Mouse (Mus musculus) embryonic facial prominence, embryonic 13.5 days (tissue): ENCODE measurements at regions not wholly inside any gene's neighbourhood (a gene's known extent, or its start where the extent isn't known, plus 50 kb on each side); places are given as distances from the start of the nearest gene placed in this dataset.

Source experiments
- ATAC-seq: fragments of 200-750 bp; cut with Nextera tagmentation; 2 replicates; pipeline ENCODE4 v1.8.0; 2017; ENCODE audit warnings: low read depth; ENCODE audit not compliant: insufficient number of reproducible peaks, insufficient read depth, low FRiP score, low TSS enrichment
- H3K27ac ChIP-seq: fragments of 300-500 bp; sonication (generic); 2 replicates; pipeline ENCODE4 v1.5.1; 2015; ENCODE audit warnings: moderate library complexity, mild to moderate bottlenecking, inconsistent platforms
- H3K27me3 ChIP-seq: fragments of 300-500 bp; sonication (generic); 2 replicates; pipeline ENCODE4 v1.6.1; 2015; ENCODE audit warnings: mild to moderate bottlenecking, inconsistent platforms
- H3K36me3 ChIP-seq: fragments of 300-500 bp; sonication (generic); 2 replicates; pipeline ENCODE4 v1.6.1; 2015; ENCODE audit warnings: mild to moderate bottlenecking, inconsistent platforms
- H3K4me1 ChIP-seq: fragments of 300-500 bp; sonication (generic); 2 replicates; pipeline ENCODE4 v1.6.1; 2015; ENCODE audit warnings: inconsistent platforms
- H3K4me2 ChIP-seq: fragments of 300-500 bp; sonication (generic); 2 replicates; pipeline ENCODE4 v1.6.1; 2015; ENCODE audit warnings: moderate library complexity, mild to moderate bottlenecking, inconsistent platforms
- H3K4me3 ChIP-seq: fragments of 300-500 bp; sonication (generic); 2 replicates; pipeline ENCODE4 v1.5.1; 2015; ENCODE audit warnings: mild to moderate bottlenecking, inconsistent platforms
- H3K9ac ChIP-seq: fragments of 300-500 bp; sonication (generic); 2 replicates; pipeline ENCODE4 v1.6.1; 2015; ENCODE audit warnings: mild to moderate bottlenecking, inconsistent platforms
- H3K9me3 ChIP-seq: fragments of 300-500 bp; sonication (generic); 2 replicates; pipeline ENCODE4 v1.6.1; 2016; ENCODE audit warnings: inconsistent platforms
- WGBS: fragments of 180-500 bp; shearing (Covaris S2); methylation state at CpG from one replicate; pipeline ENCODE4 v1.1.7; 2015; ENCODE audit warnings: mixed read lengths; 5-methylcytosine and 5-hydroxymethylcytosine counted together

DNA sequence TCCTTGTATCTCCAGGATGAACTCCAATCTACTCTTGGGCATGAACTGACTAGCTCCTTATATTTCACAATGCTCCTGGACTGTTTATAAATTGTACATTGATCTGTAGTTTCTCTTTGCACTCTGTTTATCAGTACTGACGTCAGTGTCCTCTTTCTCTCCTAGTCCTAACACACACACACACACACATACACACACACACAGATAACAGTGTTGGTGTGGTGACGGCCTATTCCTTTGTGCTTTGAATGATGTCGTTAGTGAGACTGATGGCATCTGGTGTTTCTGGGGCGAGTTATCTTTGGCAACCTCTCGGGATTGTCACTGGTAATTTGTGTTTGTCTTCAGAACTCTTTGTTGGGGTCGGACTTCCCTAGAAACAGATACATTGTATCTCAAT, 50.0 kb upstream of the Rbms1 start:
- H3K4me2 ChIP-seq, result no peak overlapping the region
- H3K27ac ChIP-seq, result no peak overlapping the region
- no peaks in the 10 kb centered on the region for H3K9me3 ChIP-seq
- no peaks in the 10 kb centered on the region for H3K27me3 ChIP-seq
- no peaks in the 10 kb centered on the region for H3K4me1 ChIP-seq
- WGBS, result 65% methylated on average over 6 of the region's 6 CpGs
- no peaks in the 10 kb centered on the region for H3K36me3 ChIP-seq
- H3K4me3 ChIP-seq, result no peak overlapping the region
- H3K9ac ChIP-seq, result no peak overlapping the region
- ATAC-seq, result no peak
